Mouse (Mus musculus) thymus, postnatal 25 days (tissue): Measurements from ENCODE around the gene Rnf10.
"Not testable (repeated sequence)": the region's sequence is repeated elsewhere in the genome, so short reads cannot be mapped to it uniquely, and the experiment has no call there.

Experiments used
- DNase-seq: peaks from one replicate; pipeline ENCODE4 v3.0.0; 2022

Gene Rnf10

DNA sequence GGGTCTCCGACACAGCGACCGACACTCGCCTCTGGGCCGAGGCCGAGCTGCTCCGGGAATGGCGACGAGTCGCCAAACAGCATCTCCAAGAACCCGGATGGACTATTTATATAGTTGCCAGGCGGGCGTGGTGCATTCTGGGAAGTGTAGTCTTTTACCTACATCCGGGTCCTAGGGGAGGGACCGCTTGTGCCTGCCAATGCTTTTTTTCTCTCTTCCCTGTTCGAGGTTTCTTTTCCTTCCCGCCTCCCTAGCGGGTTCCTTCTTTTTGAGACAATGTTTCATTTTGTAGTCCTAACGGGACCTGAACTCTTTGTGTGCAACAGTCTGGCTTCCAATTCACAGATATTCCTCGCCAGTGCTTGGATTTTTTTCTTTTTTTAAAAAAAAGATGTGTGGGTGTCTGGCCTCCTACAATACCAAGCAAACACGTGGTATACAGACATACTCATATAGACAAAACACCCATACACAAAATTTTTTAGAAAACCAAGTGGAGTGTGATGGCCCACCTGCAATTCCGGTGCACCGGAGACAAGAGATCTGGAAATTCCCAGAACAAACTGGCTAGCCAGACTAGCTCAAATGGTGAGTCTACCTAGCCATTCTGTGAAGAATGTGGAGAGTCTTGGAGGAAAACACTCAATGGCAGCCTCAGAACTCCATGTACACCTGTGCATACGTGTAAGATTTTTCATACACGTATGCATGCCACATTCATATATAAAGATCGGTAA lies at the start of gene Rnf10:
Rnf10 (minus strand) TSS at position 87 of the 737 bp plus-strand sequence.
- DNase-seq: peak; percentile 99

DNA sequence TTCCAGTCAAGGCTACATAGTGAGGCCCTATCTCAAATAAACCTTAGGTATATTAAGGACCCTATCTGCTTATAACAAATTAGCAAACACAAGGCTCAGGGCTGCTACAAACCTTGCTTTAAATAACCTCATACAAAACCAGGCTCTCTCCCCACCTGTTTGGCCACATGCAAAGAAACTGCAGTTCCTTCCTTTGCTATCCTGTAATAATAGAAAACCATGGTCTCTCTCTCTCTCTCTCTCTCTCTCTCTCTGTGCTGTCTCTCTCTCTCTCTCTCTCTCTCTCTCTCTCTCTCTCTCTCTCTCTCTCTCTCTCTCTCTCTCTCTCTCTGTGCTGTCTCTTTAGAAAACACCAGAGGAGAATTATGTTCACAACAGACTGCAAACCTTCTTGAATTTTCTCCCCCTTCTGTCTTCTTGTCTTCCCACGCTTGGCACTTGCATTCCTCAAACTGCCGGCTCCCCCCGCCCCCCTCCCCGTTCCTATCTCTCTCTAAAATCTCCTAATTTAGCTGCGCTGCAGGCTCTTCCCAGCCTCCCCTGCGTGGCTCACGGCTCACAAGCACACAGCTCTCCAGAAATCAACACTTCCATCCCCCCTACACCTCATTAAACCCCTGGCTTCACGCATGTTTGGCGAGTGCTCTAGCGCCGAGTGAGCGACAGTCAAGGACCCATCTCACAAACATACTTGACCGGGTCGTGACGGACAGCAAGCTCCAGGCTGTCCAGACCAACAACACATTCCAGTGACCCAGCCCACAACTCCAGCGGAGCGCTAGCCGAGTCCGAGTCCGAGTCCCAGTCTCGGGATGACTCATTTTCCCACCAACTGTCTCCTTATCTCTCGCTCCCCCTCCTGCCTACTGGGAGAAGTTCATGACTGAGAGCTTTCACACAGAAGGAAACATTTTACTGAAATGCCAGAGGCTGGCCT lies 46.6 kb upstream of the Rnf10 start:
- peak; percentile 56 for DNase-seq

DNA sequence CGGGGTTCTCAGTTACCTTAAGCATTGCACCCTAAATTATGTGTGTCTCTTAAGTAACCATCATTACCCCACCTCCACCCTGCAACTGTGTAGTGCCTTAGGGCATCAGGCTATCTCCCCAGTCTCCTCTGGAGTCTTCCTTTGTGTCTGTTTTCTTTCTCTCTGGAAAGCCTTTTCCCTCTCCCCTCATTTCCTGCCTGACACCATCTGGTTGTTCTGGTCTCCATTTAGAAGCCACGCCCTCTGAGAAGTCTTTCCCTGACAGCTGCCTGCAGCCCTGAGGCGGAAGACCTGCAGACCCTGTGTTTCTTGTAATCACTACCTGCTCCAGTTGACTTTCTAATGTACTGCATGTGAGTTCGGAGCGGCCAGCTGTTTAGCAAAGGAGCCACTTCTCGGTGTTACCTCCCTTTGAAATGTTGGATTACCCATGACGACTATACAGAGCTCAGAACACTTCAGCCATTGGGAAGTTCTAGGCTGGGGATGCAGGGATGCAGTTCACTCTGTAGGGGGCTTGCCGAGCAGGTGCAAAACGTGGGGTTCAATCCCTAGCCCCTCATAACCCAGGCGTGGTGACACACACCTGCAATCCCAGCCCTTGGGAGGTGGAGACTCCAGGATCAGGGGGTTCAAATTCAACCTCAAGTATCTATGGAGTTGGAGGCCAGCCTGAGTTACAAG lies 45.1 kb upstream of the Rnf10 start:
- peak; percentile 66 for DNase-seq

DNA sequence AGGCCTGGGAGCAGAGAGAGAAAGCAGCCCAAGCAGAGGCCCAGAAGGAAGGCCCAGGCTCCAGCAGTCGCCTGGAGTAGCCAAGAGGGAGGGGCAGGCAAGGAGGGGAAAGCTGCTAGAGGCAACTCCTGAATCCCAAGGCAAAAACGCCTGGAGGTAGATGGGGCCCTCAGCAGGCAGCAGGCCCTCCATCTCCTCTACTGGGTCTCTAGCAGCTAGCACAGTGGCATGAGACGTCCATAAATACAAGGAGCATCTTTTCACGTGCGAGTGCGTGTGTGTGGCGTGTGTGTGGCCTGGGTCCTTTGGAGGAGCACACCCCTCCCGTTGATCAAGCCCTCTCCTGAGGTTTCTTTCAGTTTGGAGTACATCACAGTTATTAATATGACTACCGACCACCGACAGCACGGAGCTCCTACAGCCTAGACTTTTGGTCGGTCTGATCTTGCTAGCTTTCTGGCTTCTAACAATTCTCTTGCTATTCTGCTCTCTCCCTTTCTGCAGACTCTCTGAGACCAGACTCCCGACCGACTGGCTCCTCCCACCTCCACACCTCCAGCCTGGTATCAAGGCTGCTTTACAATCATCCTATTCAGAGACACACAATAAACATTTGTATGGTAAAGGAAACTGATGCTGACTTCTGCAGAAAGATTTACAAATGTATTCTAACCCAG lies 44.4 kb upstream of the Rnf10 start:
- no peak for DNase-seq

DNA sequence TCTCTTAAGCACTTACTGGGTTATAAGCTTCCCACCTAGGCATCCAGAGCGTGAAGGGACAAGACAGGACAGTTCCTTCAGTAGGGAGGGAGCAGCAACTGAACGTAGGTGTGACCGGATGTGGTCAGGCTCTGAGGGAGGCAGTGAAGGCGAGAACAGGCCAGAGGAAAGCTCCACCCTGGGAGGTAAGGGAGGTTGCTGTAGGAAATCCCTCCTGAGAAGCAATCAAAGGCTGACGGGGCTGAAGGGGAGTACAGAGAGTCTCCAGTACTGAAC lies 40.9 kb upstream of the Rnf10 start:
- DNase-seq: no peak

DNA sequence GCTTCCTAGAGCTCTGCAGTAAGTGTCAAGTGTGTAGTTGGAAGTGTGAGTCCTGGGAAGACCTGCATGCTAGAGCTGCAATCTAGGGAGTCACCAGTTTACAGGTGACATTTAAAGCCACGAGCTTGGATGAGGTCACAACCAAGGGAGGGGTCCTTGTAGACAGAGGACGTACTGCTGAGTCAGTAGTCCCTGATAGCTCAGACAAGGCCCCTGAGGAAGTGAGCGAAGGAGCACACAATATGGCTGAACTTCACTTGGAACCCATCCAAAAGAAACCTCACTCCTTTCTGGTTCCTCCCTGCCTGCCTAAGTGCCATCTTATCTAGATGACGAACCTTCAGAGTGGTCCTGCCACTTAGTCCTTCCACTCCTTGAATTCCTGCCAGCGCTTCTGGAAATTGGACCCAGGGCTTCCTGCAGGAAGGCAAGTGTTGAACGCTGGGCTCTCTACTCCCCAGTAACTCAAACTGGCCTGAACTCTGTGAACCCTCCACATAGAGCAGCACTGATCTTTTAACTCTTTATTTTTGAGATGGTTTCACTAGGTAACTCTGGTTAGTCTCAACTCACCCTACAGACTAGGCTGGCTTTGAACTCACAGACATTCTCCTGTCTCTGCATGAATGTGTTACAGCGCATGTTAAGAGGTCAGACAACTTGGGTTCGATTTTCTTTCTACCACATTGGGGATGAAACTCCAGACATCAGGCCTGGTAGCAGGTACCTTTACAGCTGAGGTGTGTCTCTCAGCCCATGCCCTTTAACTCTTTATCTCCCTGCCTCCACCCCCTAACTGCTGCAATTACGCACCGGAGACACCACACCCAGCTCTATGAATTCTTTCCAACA lies 40.3 kb upstream of the Rnf10 start:
- no peak for DNase-seq

DNA sequence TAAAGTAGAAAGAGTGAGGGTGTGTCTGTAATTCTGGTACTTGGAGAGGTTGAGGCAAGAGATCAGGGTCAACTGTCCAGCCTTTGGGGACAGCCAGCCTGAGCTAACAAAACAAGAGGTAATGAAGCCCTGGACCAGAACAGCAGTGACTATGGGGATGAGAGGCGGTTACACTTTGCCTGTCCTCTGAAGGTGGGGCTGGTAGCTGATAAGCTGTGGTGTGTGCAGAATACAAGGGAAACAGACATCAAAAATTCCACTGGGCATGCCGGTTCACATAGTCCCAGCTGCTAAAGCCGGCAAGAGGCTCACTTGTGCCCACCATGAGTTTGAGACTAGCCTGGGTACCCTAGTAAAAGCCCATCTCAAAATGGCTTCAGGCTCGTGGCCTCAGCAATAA lies 39.7 kb upstream of the Rnf10 start:
- no peak for DNase-seq

DNA sequence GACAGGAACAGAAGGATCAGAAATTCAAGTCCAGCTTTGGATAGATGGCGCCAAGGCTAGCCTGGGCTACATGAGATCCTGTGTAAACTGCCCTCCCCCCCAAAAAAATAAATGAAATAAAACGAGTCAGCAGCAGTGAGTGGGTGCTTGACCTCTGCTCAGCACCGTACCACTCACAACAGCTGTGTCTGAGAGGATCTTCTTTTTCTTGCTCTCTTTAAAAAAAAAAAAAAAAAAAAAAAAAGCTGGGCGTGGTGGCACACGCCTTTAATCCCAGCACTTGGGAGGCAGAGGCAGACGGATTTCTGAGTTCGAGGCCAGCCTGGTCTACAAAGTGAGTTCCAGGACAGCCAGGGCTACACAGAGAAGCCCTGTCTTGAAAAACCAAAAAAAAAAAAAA lies 29.5 kb upstream of the Rnf10 start:
- DNase-seq: not testable (repeated sequence)

DNA sequence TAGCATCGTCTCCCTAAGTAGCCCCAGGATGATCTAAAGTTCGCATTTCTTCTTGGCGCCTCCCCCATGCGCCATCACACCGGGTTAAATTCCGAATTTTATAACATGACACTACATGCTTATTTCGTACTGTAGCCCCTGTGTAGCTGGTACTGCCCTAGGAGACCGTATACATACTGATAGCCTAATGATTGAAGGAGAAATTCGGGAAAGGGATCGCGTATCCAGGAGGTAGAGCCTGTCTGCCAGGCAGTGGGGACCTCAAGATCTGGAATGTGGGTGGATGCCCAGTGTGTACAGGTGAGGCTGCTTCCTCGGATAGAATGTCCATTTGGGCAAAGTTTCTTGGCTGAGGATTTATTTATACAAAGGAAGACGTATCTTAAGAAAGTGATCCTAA lies 28.9 kb upstream of the Rnf10 start:
- no peak for DNase-seq

DNA sequence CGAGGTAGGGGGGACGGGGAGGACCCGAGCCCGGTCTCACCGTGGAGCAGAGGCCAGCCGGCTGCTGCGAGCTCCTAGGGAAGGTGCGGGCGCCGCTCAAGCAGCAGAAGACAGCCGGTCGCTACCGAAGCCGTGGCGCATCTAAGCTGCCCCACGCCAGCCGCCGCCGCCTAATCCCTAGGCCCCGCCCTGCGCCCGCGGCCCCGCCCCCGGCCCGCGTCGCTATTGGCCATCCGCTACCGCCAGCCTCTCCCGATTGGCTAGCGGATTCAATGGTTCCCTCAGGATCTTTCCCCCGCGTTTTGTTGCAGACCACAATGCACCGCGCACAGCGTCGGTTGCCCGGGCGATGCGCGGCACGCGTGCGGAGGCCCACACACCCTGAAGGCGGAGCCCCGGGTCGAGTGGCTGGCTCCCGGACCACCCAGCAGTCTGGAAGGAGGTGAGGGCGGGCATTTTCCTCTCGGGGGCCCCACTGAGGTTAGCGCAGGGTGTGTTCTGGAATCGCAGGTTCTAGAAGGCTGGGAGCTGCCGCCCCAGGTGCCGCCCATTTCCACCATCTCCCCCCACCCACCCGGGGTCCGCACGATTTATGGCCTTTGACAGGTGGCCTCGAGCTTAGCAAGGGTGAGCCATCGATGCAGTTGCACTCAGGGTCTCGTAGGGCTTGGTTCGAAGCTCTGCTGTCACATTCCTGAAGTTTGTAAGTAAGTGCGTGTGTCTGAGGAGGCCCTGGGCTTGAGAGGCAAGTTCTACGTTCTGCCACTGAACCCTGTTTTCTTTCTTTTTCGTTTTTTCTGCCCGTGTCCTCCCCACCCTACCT lies 28.3 kb upstream of the Rnf10 start, which contains the start of gene Dynll1:
Dynll1 (minus strand) TSS at position 208 of the 823 bp plus-strand sequence.
- peak; percentile 100 for DNase-seq

DNA sequence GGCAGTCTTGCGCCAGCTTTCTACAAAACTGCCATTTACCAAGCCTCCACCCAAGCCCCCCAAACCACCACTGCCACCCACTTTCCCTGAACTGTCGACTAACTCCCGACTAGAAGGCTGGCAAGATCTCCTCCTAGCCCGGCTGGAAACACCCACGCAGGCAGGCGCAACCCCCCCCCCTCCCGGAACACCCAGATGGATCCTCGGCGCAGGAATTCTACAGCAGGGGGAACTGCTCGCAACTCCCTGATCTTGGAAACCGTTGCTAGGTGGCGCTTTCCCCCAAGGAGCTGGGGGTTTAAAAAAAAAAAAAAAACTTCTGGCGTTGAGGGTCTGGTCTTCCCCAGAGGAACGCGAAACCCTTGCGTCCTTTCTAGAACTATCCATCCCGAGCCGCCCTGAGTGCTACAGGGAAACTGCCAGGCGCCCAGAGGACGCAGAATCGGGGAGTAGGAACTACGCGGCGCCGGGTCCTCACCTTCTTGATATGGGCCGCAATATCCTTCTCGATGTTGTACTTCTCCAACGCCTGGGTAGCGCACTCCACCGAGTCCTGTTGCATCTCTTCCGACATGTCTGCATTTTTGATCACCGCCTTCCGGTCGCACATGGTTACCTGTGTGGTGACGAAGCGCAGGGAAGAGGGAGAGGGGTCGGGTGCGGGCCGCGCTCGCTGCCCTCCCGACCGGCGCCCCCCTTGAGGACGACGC lies 27.5 kb upstream of the Rnf10 start:
- DNase-seq: peak; percentile 19

DNA sequence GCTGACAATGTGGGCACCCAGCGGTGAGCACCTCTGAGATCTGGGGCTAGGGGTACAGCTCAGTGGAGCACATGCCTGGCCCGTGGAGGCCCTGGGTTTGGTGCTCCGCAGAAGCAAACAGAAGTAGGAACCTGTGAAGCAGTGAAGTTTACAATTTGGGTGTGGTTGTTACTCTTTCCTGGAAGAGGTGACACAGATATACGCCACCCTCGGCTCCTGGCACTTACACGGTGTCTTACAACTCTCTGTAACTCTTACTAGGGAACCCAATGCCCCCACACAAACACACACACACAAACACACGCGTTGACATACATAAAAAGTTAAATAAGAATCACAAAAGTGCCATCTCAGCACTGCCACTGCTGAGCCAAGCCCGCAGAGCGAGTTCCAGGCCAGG lies 23.6 kb upstream of the Rnf10 start:
- no peak for DNase-seq

DNA sequence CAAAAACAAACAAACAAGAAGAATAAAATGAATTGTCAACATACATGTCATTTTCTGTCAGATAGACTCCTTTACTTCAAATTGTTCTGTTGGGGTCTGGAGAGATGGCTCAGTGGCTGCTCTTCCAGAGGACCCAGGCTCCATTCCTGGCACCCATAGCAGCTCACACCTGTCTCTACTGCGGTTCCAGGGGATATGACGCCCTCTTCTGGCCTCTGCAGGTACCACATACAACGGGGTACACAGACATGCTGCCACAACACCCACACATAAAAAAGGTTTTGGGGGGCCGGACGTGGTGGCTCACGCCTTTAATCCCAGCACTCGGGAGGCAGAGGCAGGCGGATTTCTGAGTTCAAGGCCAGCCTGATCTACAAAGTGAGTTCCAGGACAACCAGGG lies 21.5 kb upstream of the Rnf10 start:
- no peak for DNase-seq

DNA sequence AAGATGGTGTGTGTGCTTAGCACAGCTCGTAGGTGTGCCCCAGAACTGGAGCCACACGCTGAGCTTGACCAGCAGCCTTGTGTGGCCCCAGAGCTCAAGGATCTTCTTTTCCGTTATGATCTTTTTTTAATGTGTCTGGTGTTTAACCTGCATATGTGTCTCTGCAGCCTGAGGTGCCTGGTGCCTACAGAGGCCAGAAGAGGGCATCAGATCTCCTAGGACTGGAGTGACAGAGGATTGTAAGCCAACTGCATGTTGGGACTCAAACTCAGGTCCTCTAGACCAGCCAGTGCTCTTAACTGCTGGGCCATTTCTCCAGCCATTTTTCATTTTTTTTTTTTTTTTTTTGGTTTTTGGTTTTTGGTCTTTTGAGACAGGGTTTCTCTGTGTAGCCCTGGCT lies 12.0 kb upstream of the Rnf10 start:
- DNase-seq: peak; percentile 38

DNA sequence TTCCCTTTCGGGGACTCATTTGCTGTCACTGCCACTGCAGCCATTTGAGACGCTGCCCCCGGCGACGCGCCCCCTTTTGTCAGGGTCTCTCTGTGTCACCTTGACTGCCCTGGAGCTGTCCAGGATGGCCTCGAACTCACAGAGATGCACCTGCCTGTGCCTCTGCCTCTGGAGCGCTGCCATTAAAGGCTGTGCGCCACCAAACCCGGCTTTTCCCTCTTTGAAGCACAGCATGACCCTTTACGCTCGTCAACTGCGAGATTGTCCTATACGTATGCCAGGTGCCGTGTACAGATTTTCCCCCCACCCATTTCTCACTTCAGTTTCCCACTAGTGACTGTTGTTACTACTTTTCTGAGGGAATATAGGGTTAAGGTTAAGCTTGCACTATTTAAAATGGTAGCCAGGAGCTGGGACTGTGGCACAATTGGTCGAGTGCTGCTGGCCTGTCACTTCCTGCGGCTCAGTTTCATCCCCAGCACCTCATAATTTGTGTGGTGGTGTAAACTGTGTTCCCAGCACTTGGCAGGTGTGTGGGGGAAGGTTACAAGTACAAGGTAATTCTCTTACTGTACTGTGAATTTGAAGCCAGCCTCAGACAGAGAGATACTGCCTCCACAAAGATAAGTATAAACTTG lies 7.5 kb upstream of the Rnf10 start:
- peak; percentile 47 for DNase-seq

DNA sequence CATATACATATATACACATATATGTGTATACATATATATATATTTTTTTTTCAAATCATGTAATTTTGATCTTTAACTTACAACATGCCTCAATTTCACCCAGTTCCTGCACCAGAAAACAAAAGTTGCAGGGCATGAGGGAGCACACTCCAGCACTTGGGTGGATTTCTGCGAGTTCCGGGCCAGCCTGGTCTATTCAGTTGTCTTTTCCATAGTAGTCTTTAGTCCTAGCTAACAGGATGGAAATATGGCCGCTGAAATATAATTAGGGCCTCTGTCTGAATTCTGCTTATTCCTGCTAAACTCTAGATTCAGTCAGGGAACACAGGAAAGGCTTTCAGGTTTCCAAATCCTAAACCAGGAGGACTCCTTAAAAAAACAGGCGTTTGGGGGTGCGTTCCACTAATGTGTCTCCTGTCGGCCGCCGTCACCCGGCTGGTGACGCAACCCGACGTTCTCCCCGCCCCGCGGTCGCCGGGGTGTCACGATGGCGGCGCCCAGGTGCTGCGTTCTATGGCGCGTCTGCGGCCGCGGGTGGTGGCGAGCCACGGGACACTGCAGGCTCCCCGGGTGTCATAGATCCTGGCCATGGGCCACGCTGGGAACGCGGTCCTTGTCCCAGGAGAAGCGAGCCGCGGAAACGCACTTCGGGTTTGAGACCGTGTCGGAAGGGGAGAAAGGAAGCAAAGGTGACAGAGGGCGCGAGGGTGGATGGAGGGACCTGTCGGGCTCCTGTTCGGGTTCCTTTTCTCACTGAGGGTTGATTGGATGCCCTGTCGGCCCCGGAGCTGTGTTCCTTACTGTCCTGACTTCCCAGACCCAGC lies 6.7 kb upstream of the Rnf10 start, which contains the start of gene Coq5:
Coq5 (plus strand) TSS at position 441 of the 824 bp plus-strand sequence.
- DNase-seq: peak; percentile 88

DNA sequence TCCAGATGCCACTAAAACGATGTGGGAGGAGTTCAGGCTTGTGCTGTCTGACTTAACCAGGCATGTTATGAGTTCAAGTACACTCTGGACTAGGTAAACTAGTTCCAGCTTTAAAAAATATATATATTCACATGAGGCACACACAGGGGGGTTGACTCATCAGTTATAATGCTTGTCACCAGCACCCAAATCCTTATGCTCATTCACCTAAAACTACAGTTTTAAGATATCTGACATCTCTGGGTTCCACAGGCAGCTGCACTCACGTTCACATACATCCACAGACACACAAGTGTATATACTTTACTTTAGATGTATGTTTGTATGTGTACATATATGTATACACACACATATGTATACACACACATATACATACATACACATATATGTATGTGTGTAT lies 6.1 kb upstream of the Rnf10 start:
- no peak for DNase-seq

DNA sequence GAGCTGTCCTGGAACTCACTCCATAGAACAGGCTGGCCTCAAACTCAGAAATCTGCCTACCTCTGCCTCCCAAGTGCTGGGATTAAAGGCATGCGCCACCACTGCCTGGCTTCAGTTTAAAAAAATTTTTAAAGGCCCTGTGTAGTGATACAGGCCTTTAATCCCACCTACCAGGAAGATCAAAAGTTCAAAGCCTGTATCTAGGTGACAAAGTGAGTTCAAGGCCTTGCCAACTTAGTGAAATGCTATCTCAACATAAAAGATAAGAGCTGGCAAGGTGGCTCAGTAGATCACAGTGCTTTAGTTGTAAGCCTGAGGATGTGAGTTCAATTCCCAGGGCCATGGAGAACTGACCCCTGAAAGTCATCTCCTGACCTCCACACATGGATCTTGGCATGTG lies 5.4 kb upstream of the Rnf10 start:
- DNase-seq: no peak

DNA sequence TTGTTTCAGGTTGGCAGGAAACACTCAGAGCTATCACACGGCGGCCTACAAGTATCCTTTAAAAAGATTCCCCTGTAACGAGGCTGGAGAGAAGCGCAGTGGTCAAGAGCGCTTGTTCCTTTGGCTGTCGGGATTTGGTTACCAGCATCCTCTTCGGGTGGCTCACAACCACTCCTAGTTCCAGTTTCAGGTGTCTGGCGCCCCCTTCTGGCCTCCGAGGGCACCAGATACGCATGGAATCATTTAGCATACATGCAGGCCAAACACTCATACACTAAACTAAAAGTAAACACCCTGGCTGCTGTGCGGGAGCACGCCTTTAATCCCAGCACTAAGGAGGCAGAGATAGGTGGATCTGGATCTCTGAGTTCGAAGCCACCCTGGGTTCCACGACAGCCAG lies 3.3 kb upstream of the Rnf10 start:
- peak; percentile 44 for DNase-seq
